Mouse (Mus musculus): ENCODE results near the gene Nprl3.

DNA sequence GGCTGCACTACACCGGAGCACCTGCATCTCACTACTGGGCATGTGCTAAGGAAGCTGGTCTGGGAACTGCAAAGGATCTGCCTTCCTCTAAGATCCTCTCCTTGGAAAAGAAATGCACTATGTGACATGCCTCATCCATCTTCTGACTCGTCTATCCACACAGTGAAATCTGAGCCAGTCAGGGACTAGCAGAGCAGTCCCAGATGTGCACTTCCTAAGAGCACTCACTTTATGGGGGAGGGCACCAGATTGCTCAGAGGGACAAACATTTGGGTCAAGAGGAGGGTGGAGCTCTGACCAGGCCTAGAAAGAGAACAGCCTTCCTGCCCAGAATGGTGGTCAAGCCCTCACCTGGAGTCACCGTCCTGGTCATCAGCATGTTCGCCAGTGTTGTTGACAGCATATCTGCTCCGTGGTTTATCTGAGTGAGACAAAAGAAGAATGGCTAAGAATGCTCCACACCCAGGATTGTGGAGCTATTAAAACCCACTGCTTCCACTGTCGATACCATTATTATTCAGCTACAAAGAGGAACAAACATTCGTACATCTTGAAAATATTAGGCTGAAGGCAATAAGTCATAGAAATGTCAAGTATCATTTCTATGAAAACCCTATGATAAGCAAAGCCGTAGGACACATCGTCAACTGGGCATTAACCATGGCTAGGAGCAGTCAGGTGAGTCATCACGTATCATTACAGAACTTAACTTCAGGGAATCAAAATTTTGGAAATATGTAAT, 4.7 kb downstream of the Nprl3 start:
- no peak for TF ChIP-seq GATA1 (IDR thresholded peaks at IDR 0.05; ENCODE audit: borderline replicate concordance, low read length)
- no peak for TF ChIP-seq FLI1 (IDR thresholded peaks at IDR 0.05; ENCODE audit: low read length)
